Mouse (Mus musculus) splenic B cell, adult 2 months (primary cell): ENCODE measurements around the gene Unc13c.

Experiments used
- DNase-seq: peaks from one replicate; pipeline ENCODE4 v3.0.0-alpha.2; 2011; ENCODE audit warnings: low read depth, low spot score
- H3K27me3 ChIP-seq: 2 replicates; pipeline ENCODE4 v1.6.1; 2012; ENCODE audit warnings: mild to moderate bottlenecking, low read length, moderate library complexity, mixed read lengths; ENCODE audit not compliant: control insufficient read depth, poor library complexity, insufficient read depth, severe bottlenecking
- H3K36me3 ChIP-seq: 2 replicates; pipeline ENCODE4 v1.6.1; 2012; ENCODE audit warnings: mild to moderate bottlenecking, low read length, moderate library complexity, mixed read lengths; ENCODE audit not compliant: control insufficient read depth, poor library complexity, insufficient read depth, severe bottlenecking

Gene Unc13c

GRCm38 (mm10) chr9:73927276-73927675, 41.5 kb downstream of the Unc13c start:
- DNase-seq: no peak
- Histone ChIP-seq H3K36me3 (no peaks in the 10 kb centered on the region), H3K27me3 (no peaks in the 10 kb centered on the region)

GRCm38 (mm10) chr9:73922449-73923115, 46.2 kb downstream of the Unc13c start:
- no peaks in the 10 kb centered on the region for H3K36me3 ChIP-seq
- no peak for DNase-seq
- no peaks in the 10 kb centered on the region for H3K27me3 ChIP-seq

- no peaks in the 10 kb centered on the region for H3K36me3 ChIP-seq
- DNase-seq: no peak
These were observed 62.8 kb downstream of the Unc13c start for GRCm38 (mm10) chr9:73905959-73906358.

GRCm38 (mm10) chr9:73898516-73898915, 70.2 kb downstream of the Unc13c start:
- H3K36me3 ChIP-seq: no peaks in the 10 kb centered on the region
- DNase-seq: no peak
- no peaks in the 10 kb centered on the region for H3K27me3 ChIP-seq

More at GRCm38 (mm10) chr9:73905959-73906358, 62.8 kb downstream of the Unc13c start:
- H3K27me3 ChIP-seq: no peaks in the 10 kb centered on the region

GRCm38 (mm10) chr9:73896210-73896609, 72.6 kb downstream of the Unc13c start:
- no peak for DNase-seq
- Histone ChIP-seq H3K27me3 (no peaks in the 10 kb centered on the region), H3K36me3 (no peaks in the 10 kb centered on the region)

GRCm38 (mm10) chr9:73883587-73883986, 85.2 kb downstream of the Unc13c start:
- H3K27me3 ChIP-seq: no peaks in the 10 kb centered on the region
- no peak for DNase-seq
- H3K36me3 ChIP-seq: no peaks in the 10 kb centered on the region

- H3K36me3 ChIP-seq: no peaks in the 10 kb centered on the region
- DNase-seq: no peak
- H3K27me3 ChIP-seq: no peaks in the 10 kb centered on the region
These were observed 85.6 kb downstream of the Unc13c start for GRCm38 (mm10) chr9:73883143-73883542.

- H3K27me3 ChIP-seq: no peaks in the 10 kb centered on the region
- H3K36me3 ChIP-seq: no peaks in the 10 kb centered on the region
- no peak for DNase-seq
These were observed 86.3 kb downstream of the Unc13c start for GRCm38 (mm10) chr9:73882393-73882919.

- Histone ChIP-seq H3K36me3 (no peaks in the 10 kb centered on the region), H3K27me3 (no peaks in the 10 kb centered on the region)
- no peak for DNase-seq
These were observed 101.2 kb downstream of the Unc13c start for GRCm38 (mm10) chr9:73867410-73868067.

GRCm38 (mm10) chr9:73866666-73867065, 102.1 kb downstream of the Unc13c start:
- Histone ChIP-seq H3K27me3 (no peaks in the 10 kb centered on the region), H3K36me3 (no peaks in the 10 kb centered on the region)
- DNase-seq: no peak

GRCm38 (mm10) chr9:73859469-73859868, 109.3 kb downstream of the Unc13c start:
- Histone ChIP-seq H3K27me3 (no peaks in the 10 kb centered on the region), H3K36me3 (no peaks in the 10 kb centered on the region)
- no peak for DNase-seq

GRCm38 (mm10) chr9:73854281-73854680, 114.5 kb downstream of the Unc13c start:
- no peaks in the 10 kb centered on the region for H3K36me3 ChIP-seq
- DNase-seq: no peak
- no peaks in the 10 kb centered on the region for H3K27me3 ChIP-seq

- Histone ChIP-seq H3K36me3 (no peaks in the 10 kb centered on the region), H3K27me3 (no peaks in the 10 kb centered on the region)
- no peak for DNase-seq
These were observed 162.1 kb downstream of the Unc13c start for GRCm38 (mm10) chr9:73806681-73807080.

GRCm38 (mm10) chr9:73774616-73775015, 194.2 kb downstream of the Unc13c start:
- H3K27me3 ChIP-seq: no peaks in the 10 kb centered on the region
- no peak for DNase-seq
- no peaks in the 10 kb centered on the region for H3K36me3 ChIP-seq

GRCm38 (mm10) chr9:73755185-73755584, 213.6 kb downstream of the Unc13c start:
- Histone ChIP-seq H3K36me3 (no peaks in the 10 kb centered on the region), H3K27me3 (no peaks in the 10 kb centered on the region)
- DNase-seq: no peak
